Mouse (Mus musculus) duodenum, adult 2 months (tissue): ENCODE data around the gene Krt33b. TPM values are rescaled to one million over a fixed set of nuclear protein-coding genes. Genes with fewer than 3 reads are reported as not detected.

ENCODE experiments used
- polyA plus RNA-seq: library from polyadenylated mRNA; depleted of rRNA; stranded (reverse); fragments of >200 nt; gene quantifications from 2 replicates; pipeline ENCODE4 v1.2.3, GENCODE M21; 2012; ENCODE audit warnings: low replicate concordance; rRNA removed

Krt33b gene
- not detected in 2 replicates for polyA plus RNA-seq

DNA sequence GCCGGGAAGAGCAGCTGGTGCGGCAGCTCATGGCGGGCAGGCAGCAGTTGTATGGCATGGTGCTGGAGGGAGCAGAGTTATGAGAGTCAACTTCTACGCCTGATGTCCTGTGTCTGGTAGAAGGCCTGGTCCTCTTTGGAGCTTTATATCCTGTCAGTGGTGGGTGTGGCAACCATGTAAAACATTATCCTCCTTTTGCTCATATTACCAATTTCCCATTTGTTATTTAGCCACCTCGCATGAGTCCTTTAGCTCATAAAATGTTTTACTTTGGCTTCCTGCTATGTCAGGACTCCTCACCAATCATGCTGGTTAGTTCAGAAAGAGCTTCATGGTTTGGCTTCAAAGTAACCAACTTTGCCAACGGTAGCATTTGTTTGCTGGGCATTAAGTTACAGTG is at the start of gene Krt33b:
Gene Krt33b (minus strand): TSS at position 101 of the 400 bp plus-strand sequence.

DNA sequence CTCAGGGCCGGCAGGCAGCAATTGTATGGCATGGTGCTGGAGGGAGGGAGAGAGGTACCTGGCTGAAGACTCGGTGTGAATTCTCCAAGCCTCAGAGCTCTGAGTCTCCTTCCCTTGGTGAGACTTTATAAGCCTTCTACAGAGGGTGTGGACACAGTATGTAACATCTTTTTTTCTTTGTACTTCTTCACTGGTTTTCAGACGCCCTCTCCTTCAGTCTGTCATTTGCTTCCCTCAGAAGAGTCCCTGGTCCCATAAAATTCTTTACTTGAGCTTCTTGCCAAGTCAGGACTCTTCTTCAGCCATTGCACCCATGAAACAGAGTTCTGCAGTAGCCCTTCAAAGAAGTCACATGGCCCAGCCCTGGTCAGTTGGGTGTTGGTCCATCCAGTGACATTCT is 20.8 kb upstream of the Krt33b start, which contains the start of gene Krt31:
Gene Krt31 (minus strand): TSS at position 101 of the 400 bp plus-strand sequence.

DNA sequence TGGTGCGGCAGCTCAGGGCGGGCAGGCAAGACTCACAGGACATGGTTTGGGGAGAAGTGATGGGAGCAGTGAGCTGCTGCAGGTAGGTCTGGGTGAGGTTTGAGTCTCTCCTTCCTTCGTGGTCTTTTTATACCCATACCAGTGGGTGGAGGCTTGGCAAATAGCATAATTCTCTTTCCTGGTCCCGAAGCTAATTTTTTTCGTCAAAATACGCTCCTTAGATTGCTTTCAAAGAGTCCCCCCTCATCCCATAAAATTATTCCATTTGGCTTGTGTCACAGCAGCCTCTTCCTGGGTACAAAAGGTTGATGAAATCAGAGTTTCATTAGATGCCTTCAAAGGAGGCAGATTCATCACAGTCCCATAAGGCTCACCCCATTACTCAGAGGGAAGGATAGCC is 11.8 kb upstream of the Krt33b start, which contains the start of gene Krt34:
Gene Krt34 (minus strand): TSS at position 101 of the 400 bp plus-strand sequence.

DNA sequence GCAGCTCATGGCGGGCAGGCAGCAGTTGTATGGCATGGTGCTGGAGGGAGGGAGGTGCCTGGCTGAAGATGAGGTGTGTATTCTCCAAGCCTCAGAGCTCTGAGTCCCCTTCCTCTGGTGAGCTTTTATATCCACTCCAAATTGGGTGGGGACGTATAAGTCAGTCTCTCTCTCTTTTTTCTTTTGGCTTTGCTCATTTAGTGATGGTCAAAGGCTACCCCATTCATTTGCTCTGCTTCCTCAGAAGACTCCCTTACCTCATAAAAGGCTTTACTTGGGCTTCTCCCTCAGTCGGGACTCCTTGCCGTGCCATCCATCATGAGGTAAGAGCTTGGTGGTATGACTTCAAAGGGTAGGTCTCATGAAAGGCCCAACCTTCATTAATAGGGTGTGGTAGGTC is 13.6 kb downstream of the Krt33b start, which contains the start of gene Krt33a:
Gene Krt33a (minus strand): TSS at position 101 of the 400 bp plus-strand sequence.

DNA sequence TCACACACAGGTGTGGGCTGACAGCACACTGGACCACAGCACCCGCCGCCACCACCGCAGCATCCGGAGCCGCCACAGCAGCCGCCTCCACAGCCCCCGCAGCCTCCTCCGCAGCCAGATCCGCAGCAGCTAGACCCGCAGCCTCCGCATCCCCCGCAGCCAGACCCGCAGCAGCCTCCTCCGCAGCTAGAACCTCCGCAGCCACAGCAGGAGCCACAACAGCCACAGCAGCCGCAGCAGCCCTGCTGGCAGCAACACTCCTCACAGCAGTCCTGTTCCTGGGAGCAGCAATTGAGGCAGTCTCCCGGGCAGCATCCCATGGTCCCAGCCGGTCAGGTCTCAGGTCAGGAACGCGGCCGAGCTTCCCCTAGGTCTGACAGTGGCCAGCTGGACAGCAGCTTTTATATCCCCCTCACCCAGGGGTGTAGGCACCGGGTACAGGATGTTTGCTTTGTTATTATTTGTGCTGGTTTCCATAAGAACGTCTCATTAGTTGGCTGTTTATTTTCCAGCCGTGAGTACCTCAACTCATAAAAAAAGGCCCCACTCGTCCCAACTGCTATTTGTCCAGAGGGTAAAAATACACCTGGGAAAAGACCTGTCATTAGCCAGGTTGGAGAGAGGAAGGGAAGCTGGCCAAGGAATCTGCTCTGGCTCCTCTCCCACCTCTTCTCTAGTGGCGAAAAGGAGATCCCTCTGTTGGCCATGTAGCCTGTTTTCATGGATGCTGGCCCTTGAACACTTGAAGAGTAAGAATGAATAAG is 35.9 kb downstream of the Krt33b start, which contains the start of gene Krtap17-1:
Gene Krtap17-1 (minus strand): TSS at position 375 of the 764 bp plus-strand sequence.

DNA sequence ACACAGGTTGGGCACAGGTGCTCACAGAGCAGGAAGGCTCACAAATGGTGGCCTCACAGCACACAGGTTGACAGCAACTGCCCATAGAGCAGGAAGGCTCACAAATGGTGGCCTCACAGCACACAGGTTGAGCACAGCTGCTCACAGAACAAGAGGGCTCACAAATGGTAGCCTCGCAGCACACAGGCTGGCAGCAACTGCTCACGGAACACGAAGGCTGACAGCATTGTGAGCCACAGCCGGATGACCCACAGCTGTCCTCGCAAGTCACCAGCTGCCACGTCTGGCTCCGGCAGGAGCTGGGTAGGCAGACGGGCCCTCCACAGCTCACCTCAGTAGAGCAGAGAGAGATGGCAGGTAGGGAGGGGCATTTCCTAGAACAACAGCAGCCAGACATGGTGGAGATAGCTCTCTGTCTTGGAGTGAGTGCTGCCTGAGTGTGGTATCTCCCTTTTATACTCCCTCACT is 43.5 kb downstream of the Krt33b start, which contains the start of gene Krtap16-1:
Gene Krtap16-1 (minus strand): TSS at position 418 of the 468 bp plus-strand sequence.

DNA sequence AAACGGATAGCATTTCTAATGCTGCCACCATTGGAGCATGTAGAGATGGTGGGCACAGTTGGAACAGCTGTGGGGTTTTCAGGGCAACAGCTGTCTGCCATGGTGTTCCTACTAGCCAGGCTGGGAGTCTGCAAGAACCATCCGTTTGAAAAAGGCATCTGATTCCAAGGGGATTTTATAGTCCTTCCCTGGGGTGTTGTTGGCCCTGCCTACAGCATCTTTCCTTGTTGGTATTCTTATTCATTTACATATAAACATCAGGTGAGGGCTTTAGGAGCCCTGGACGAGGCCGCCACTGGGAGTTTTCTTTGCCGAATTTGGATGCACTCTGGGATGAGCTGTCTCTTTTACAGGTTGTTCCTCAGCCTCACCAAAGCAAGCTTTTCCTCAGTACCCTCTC is 50.7 kb downstream of the Krt33b start, which contains the start of gene Krtap29-1:
Gene Krtap29-1 (minus strand): TSS at position 101 of the 400 bp plus-strand sequence.

Other genes with a start within 250 kb of the Krt33b start
- not detected in 2 replicates for gene Krtap4-8, start 249.2 kb downstream of the Krt33b start, polyA plus RNA-seq
- gene Krtap4-9, start 244.7 kb downstream of the Krt33b start, polyA plus RNA-seq: not detected in 2 replicates
- gene Gm11596, start 236.4 kb downstream of the Krt33b start, polyA plus RNA-seq: not detected in 2 replicates
- not detected in 2 replicates for gene Gm11569, start 230.9 kb downstream of the Krt33b start, polyA plus RNA-seq
- gene Gm11554, start 225.4 kb downstream of the Krt33b start, polyA plus RNA-seq: not detected in 2 replicates
- not detected in 2 replicates for gene Krtap4-13, start 220.0 kb downstream of the Krt33b start, polyA plus RNA-seq
- not detected in 2 replicates for gene Gm11564, start 214.2 kb downstream of the Krt33b start, polyA plus RNA-seq
- not detected in 2 replicates for gene 2300003K06Rik, start 191.8 kb downstream of the Krt33b start, polyA plus RNA-seq
- 1.4 TPM in 1 of 2 replicates, not detected in the other for gene Krtap4-16, start 178.3 kb downstream of the Krt33b start, polyA plus RNA-seq
- gene Gm11568, start 172.0 kb downstream of the Krt33b start, polyA plus RNA-seq: not detected in 2 replicates
- gene Gm11559, start 165.4 kb downstream of the Krt33b start, polyA plus RNA-seq: not detected in 2 replicates
- gene Krtap9-1, start 156.5 kb downstream of the Krt33b start, polyA plus RNA-seq: not detected in 2 replicates
- not detected in 2 replicates for gene Gm11567, start 150.7 kb downstream of the Krt33b start, polyA plus RNA-seq
- gene Krtap31-1, start 121.9 kb downstream of the Krt33b start, polyA plus RNA-seq: not detected in 2 replicates
- gene Gm11565, start 115.1 kb downstream of the Krt33b start, polyA plus RNA-seq: not detected in 2 replicates
- gene Krtap31-2, start 93.6 kb downstream of the Krt33b start, polyA plus RNA-seq: not detected in 2 replicates
- not detected in 2 replicates for gene Krtap9-5, start 81.4 kb downstream of the Krt33b start, polyA plus RNA-seq
- not detected in 2 replicates for gene Krtap29-1, start 50.8 kb downstream of the Krt33b start, polyA plus RNA-seq
- gene Krtap16-1, start 43.3 kb downstream of the Krt33b start, polyA plus RNA-seq: not detected in 2 replicates
- not detected in 2 replicates for gene Krtap17-1, start 35.9 kb downstream of the Krt33b start, polyA plus RNA-seq
- gene Krt33a, start 13.7 kb downstream of the Krt33b start, polyA plus RNA-seq: not detected in 2 replicates
- gene Krt34, start 11.7 kb upstream of the Krt33b start, polyA plus RNA-seq: not detected in 2 replicates
- 0.09 and 0.17 TPM in 2 replicates for gene Krt31, start 20.7 kb upstream of the Krt33b start, polyA plus RNA-seq
- gene Krt32, start 58.4 kb upstream of the Krt33b start, polyA plus RNA-seq: 0.18 TPM in 1 of 2 replicates, not detected in the other
- not detected in 2 replicates for gene Krt35, start 66.4 kb upstream of the Krt33b start, polyA plus RNA-seq
- 0.11 TPM in 1 of 2 replicates, not detected in the other for gene Krt36, start 75.8 kb upstream of the Krt33b start, polyA plus RNA-seq
- 0.24 and 2.1 TPM in 2 replicates for gene Krt13, start 91.7 kb upstream of the Krt33b start, polyA plus RNA-seq
- 0.12 and 0.37 TPM in 2 replicates for gene Krt15, start 106.1 kb upstream of the Krt33b start, polyA plus RNA-seq
- 1,125 and 1,286 TPM in 2 replicates for gene Krt19, start 118.8 kb upstream of the Krt33b start, polyA plus RNA-seq
- not detected in 2 replicates for gene Krt9, start 163.4 kb upstream of the Krt33b start, polyA plus RNA-seq
- 0.05 and 0.34 TPM in 2 replicates for gene Krt14, start 177.7 kb upstream of the Krt33b start, polyA plus RNA-seq
- gene Krt16, start 219.0 kb upstream of the Krt33b start, polyA plus RNA-seq: not detected in 2 replicates
- 0.13 and 0.21 TPM in 2 replicates for gene Krt17, start 231.2 kb upstream of the Krt33b start, polyA plus RNA-seq
- gene Krt42, start 240.0 kb upstream of the Krt33b start, polyA plus RNA-seq: not detected in 2 replicates